Mouse (Mus musculus) MN1 (cell line): ENCODE data around the gene Doc2b.
A peak's percentile ranks its signal among the peaks of the same experiment; 100 is the strongest.
"Not testable (repeated sequence)": the region's sequence is repeated elsewhere in the genome, so short reads cannot be mapped to it uniquely, and the experiment has no call there.

Experiments
- DNase-seq: peaks from one replicate; pipeline ENCODE4 v3.0.0-alpha.2; 2016; ENCODE audit warnings: low spot score

Gene Doc2b

GRCm38 (mm10) chr11:75735462-75736252, 60.2 kb downstream of the Doc2b start:
- DNase-seq = no peak

GRCm38 (mm10) chr11:75733227-75733940, 62.5 kb downstream of the Doc2b start:
- DNase-seq = peak; percentile 68

GRCm38 (mm10) chr11:75732434-75733226, 63.2 kb downstream of the Doc2b start, which contains the start of gene Ywhae:
Gene Ywhae, plus strand, starts transcription at chr11:75732869.
- peak; percentile 92 for DNase-seq

GRCm38 (mm10) chr11:75727659-75728058, 68.2 kb downstream of the Doc2b start:
- not testable (repeated sequence) for DNase-seq

GRCm38 (mm10) chr11:75727168-75727567, 68.7 kb downstream of the Doc2b start:
- no peak for DNase-seq

DNA sequence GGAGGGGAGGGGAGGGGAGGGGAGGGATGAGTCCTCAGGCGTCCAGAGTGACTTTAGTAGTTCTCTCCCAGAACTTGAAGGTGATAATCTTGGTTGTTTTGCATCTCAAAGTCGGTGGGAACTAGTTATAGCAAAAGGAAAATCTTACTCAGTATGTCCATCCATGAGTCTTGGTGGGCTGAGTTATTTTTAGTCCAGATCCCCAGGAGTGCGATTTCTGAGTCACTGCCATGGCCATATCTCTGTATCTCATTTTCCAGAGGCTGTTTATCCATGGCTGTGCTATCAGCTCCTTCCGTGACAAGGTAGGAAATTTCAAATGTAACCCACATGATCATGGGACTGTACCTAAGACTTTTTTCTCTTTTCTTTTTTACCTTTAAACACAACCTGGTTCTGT, 73.5 kb downstream of the Doc2b start:
- DNase-seq = no peak
